Mouse (Mus musculus): ENCODE measurements at regions not wholly inside any gene's neighbourhood (a gene's known extent, or its start where the extent isn't known, plus 50 kb on each side); places are given as distances from the start of the nearest gene placed in this dataset.

DNA sequence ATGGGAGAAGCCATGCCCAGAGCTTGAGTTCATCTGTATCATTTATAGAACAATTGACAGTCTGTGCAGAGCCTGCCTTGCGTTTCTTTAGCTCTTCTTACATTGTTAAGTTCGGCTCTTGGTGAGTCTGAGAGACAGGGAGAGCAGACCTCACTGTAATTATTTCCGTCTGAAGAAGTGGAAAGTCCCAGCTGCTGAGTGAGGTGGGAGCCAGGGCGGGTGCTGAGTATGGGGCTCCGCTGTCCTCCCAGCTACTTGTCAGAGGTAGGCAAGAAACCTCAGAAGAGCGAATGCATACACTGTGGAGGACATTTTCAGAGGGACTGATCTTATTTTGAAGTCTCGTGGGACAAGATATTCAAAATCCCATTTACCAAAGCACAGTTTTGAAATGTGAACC lies 172.9 kb downstream of the Vrk1 start:
- TF ChIP-seq CTCF (IDR thresholded peaks at IDR 0.05; ENCODE audit: control insufficient read depth, insufficient read depth, insufficient replicate concordance, low read depth, low read length) (no peak), POLR2A (IDR thresholded peaks at IDR 0.05; ENCODE audit: control insufficient read depth, low read depth, low read length) (no peak)

All from testis, adult 2 months (tissue).